15 mouse cellular contexts compared by ENCODE assay signal in the genomic region with DNA sequence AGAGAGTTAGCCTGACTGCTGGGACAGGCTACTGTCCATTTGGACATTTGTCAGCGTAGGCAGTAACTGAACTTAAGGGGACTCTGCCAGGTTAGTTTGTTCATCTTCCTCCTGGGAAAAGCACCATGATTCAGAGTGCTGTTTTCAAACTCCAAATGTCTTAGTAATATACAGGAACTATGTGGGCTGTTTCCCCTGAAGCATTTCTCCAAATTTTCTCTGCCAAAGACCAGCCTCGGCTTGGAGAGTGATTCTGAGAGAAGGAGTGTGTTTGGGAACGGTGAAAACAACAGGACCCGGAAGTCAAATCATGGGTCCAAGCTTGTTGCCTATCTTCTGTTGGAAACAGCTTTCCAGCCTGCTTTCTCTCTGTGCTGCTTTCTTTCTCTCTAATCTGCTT. TPM values are rescaled to one million over a fixed set of nuclear protein-coding genes. Genes with fewer than 3 reads are reported as not detected.
"Had no signal": no experiment of that assay in that cellular context is flagged by ENCODE, and none has a peak within 500 bp of the region (broad histone marks: within the 10 kb centered on the region; RNA-seq: fewer than 3 reads in every experiment).

No protein-coding gene starts in this region.

- H3K27ac ChIP-seq: left cerebral cortex, adult 2 months; limb, embryonic 10.5 days; liver, embryonic 15.5 days; midbrain, embryonic 10.5 days; neural tube, embryonic 12.5 days had no signal

- H3K4me3 ChIP-seq: left cerebral cortex, adult 2 months; limb, embryonic 10.5 days; liver, embryonic 15.5 days; midbrain, embryonic 10.5 days; neural tube, embryonic 12.5 days had no signal

- H3K36me3 ChIP-seq: limb, embryonic 10.5 days; liver, embryonic 15.5 days; midbrain, embryonic 10.5 days; neural tube, embryonic 12.5 days had no signal

- H3K27me3 ChIP-seq: liver, embryonic 15.5 days; neural tube, embryonic 12.5 days had no signal

- DNase-seq: kidney, postnatal 25 days; lung, adult 2 months; lung, postnatal 36 days; midbrain, embryonic 14.5 days; thymus, postnatal 36 days had no signal

- H3K4me2 ChIP-seq: liver, embryonic 11.5 days; liver, embryonic 15.5 days; neural tube, embryonic 12.5 days had no signal

- H3K4me1 ChIP-seq: limb, embryonic 10.5 days; liver, embryonic 15.5 days; midbrain, embryonic 10.5 days; neural tube, embryonic 12.5 days had no signal

- ATAC-seq: lung, postnatal 0 days had no signal

- H3K9ac ChIP-seq: liver, embryonic 15.5 days; neural tube, embryonic 12.5 days had no signal

- H3K9me3 ChIP-seq: limb, embryonic 10.5 days; liver, embryonic 15.5 days; midbrain, embryonic 10.5 days; neural tube, embryonic 12.5 days had no signal

RNA-seq across cellular contexts. Expression of gene Rprm, which starts 52.1 kb away (rescaled TPM):
- total RNA-seq: megakaryocyte progenitor cell, adult 5-6 weeks; monocyte, adult 5-6 weeks; neutrophil, adult 5-6 weeks had no signal
